9 mouse cellular contexts compared by ENCODE assay signal in the genomic region with DNA sequence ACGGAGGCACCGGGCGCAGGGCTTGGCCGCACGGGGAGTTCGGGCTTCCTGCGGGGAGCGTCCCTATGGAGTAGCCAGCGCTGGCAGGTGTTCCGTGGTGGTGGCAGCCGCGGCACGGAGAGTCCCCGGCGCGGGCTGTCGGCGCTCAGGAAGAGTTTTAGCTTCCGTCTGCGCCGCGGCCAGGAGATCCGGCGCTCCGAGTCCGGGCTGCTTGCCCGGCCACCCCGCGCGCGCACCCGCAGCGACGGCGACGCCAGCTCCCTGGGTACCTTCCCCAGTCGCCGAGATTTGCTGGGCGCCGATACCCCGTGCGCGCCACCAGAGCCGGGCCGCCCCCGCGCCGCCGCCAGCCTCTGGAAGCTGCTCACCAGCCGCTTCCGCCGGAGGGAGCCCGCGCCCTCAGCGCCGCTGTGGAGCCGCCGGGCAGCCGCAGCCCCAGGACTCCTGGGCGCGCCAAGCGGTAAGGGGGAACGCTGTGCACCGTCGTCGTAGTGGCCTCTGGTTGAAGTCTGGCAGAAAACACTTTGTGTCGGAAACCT. TPM values are rescaled to one million over a fixed set of nuclear protein-coding genes. Genes with fewer than 3 reads are reported as not detected.
DNase-seq lines count a peak whose midpoint lies in the region; ATAC-seq and TF ChIP-seq lines count a peak whose summit lies in the region.
"Had no signal": no experiment of that assay in that cellular context is flagged by ENCODE, and none has a peak within 500 bp of the region (broad histone marks: within the 10 kb centered on the region; RNA-seq: fewer than 3 reads in every experiment).

No protein-coding gene starts in this region.

- intact Hi-C loops in left cerebral cortex, postnatal 14 days (cut with DNase I), result no loop called here

- peaks cover 32% of the 10 kb centered on the region for H3K36me3 ChIP-seq in forebrain, embryonic 12.5 days (replicated peaks)
- peaks cover 2% of the 10 kb centered on the region; the same call in 1 of the 2 replicates for H3K36me3 ChIP-seq in hindbrain, embryonic 11.5 days (ENCODE audit: control insufficient read depth, insufficient read depth, low read length)
- peaks cover 20% of the 10 kb centered on the region for H3K36me3 ChIP-seq in midbrain, embryonic 11.5 days (ENCODE audit: control insufficient read depth, insufficient read depth, low read length)
- peaks cover 21% of the 10 kb centered on the region for H3K36me3 ChIP-seq in small intestine, adult 2 months (ENCODE audit: control insufficient read depth, insufficient read depth, low read length)

- peak; percentile 16; the same call in 1 of the 2 replicates for ATAC-seq in forebrain, embryonic 12.5 days (ENCODE audit: low FRiP score)
- peak; percentile 13; the same call in 1 of the 2 replicates for ATAC-seq in hindbrain, embryonic 11.5 days (ENCODE audit: low FRiP score)
- no peak for ATAC-seq in midbrain, embryonic 11.5 days (ENCODE audit: low FRiP score)

- H3K9ac ChIP-seq in forebrain, embryonic 12.5 days, result peak overlapping the region; percentile 51
- H3K9ac ChIP-seq in hindbrain, embryonic 11.5 days (ENCODE audit: low read depth, low read length), result peak overlapping the region; percentile 44; the same call in 1 of the 2 replicates
- H3K9ac ChIP-seq in midbrain, embryonic 11.5 days (ENCODE audit: low read length), result no peak overlapping the region

- H3K27ac ChIP-seq in forebrain, embryonic 12.5 days, result no peak overlapping the region
- no peak overlapping the region for H3K27ac ChIP-seq in hindbrain, embryonic 11.5 days (ENCODE audit: low read depth, low read length)
- no peak overlapping the region for H3K27ac ChIP-seq in midbrain, embryonic 11.5 days (ENCODE audit: low read depth, low read length)
- no peak overlapping the region for H3K27ac ChIP-seq in small intestine, adult 2 months (ENCODE audit: insufficient read depth, low read depth, low read length)
- H3K27ac ChIP-seq: macrophage had no signal

- peak overlapping the region; percentile 43 for H3K4me3 ChIP-seq in forebrain, embryonic 12.5 days (replicated peaks)
- peak overlapping the region; percentile 36 for H3K4me3 ChIP-seq in hindbrain, embryonic 11.5 days (ENCODE audit: low read depth, low read length)
- peak overlapping the region; percentile 32 for H3K4me3 ChIP-seq in midbrain, embryonic 11.5 days (ENCODE audit: low read depth, low read length)
- peak overlapping the region; percentile 68 for H3K4me3 ChIP-seq in small intestine, adult 2 months (ENCODE audit: low read depth, low read length)

- H3K4me2 ChIP-seq in forebrain, embryonic 12.5 days, result peak overlapping the region; percentile 63
- peak overlapping the region; percentile 78 for H3K4me2 ChIP-seq in hindbrain, embryonic 11.5 days (replicated peaks; ENCODE audit: low read depth, low read length)
- peak overlapping the region; percentile 45 for H3K4me2 ChIP-seq in midbrain, embryonic 11.5 days

- peaks cover 39% of the 10 kb centered on the region for H3K4me1 ChIP-seq in forebrain, embryonic 12.5 days
- H3K4me1 ChIP-seq in hindbrain, embryonic 11.5 days (replicated peaks; ENCODE audit: control insufficient read depth, insufficient read depth, low read length), result peaks cover 17% of the 10 kb centered on the region
- peaks cover 22% of the 10 kb centered on the region for H3K4me1 ChIP-seq in midbrain, embryonic 11.5 days (ENCODE audit: control insufficient read depth, insufficient read depth, low read length)
- H3K4me1 ChIP-seq in small intestine, adult 2 months (ENCODE audit: control insufficient read depth, insufficient read depth, insufficient read length, low read length), result peaks cover 22% of the 10 kb centered on the region

- 3% methylated on average over 67 of the region's 67 CpGs for WGBS in forebrain, embryonic 12.5 days
- 1% methylated on average over 66 of the region's 67 CpGs for WGBS in hindbrain, embryonic 11.5 days
- WGBS in midbrain, embryonic 11.5 days, result under 1% methylated on average over 62 of the region's 67 CpGs
- 18% methylated on average over 67 of the region's 67 CpGs for WGBS in small intestine, adult 2 months

- peaks cover 53% of the 10 kb centered on the region for H3K27me3 ChIP-seq in forebrain, embryonic 12.5 days
- H3K27me3 ChIP-seq in hindbrain, embryonic 11.5 days (ENCODE audit: control insufficient read depth, insufficient read depth, low read length), result peaks cover 26% of the 10 kb centered on the region
- H3K27me3 ChIP-seq in midbrain, embryonic 11.5 days (ENCODE audit: control insufficient read depth, insufficient read depth, low read length), result peaks cover 31% of the 10 kb centered on the region
- no peaks in the 10 kb centered on the region for H3K27me3 ChIP-seq in small intestine, adult 2 months (ENCODE audit: control insufficient read depth, insufficient read depth, low read length)

- no peak for TF ChIP-seq CTCF in small intestine, adult 2 months (IDR thresholded peaks at IDR 0.05; ENCODE audit: extremely low read depth, insufficient read length, insufficient replicate concordance, low read depth, low read length)

- no peak for TF ChIP-seq POLR2A in small intestine, adult 2 months (IDR thresholded peaks at IDR 0.05; ENCODE audit: low read depth, low read length)

- H3K9me3 ChIP-seq in forebrain, embryonic 12.5 days, result no peaks in the 10 kb centered on the region
- no peaks in the 10 kb centered on the region for H3K9me3 ChIP-seq in hindbrain, embryonic 11.5 days (ENCODE audit: control insufficient read depth, low read length)
- no peaks in the 10 kb centered on the region for H3K9me3 ChIP-seq in midbrain, embryonic 11.5 days (ENCODE audit: control insufficient read depth, low read length)

- peak; percentile 31 for DNase-seq in urinary bladder, postnatal 25 days (ENCODE audit: low spot score)
- no peak for DNase-seq in urinary bladder, postnatal 10 days (ENCODE audit: low spot score)
- peak; percentile 64 for DNase-seq in hindbrain, embryonic 11.5 days (ENCODE audit: low spot score)
- DNase-seq in left cerebral cortex, postnatal 14 days (ENCODE audit: low spot score in 2 of 2), result peak; percentile 63 to 75
- DNase-seq in midbrain, embryonic 11.5 days (ENCODE audit: low spot score, missing footprints), result peak; percentile 91
- DNase-seq in cerebellum, postnatal 4 days (ENCODE audit: low spot score in 2 of 2), result no peak

RNA-seq across cellular contexts. Expression of gene Agap3, which starts 22.8 kb away (rescaled TPM):
- polyA plus RNA-seq in forebrain, embryonic 12.5 days (2016; fragmentation: Nextera tagmentation; extraction: Ambion mirVana), result 41.1 and 61.2 TPM in 2 replicates
- 38.8 and 50.1 TPM in 2 replicates for polyA plus RNA-seq in hindbrain, embryonic 11.5 days (2014; fragmentation: Nextera tagmentation; extraction: Ambion mirVana)
- total RNA-seq in left cerebral cortex, postnatal 14 days (2021), result 100 to 1,000 TPM; 464 to 465 TPM
- polyA plus RNA-seq in midbrain, embryonic 11.5 days (2014; fragmentation: Nextera tagmentation; extraction: Ambion mirVana), result 43.1 and 57.0 TPM in 2 replicates
- polyA plus RNA-seq in small intestine, adult 2 months (2012; rRNA removed), result 31.4 and 59.4 TPM in 2 replicates

RNA-seq across cellular contexts. Expression of gene Tmub1, which starts 27.1 kb away (rescaled TPM):
- 28.6 and 30.7 TPM in 2 replicates for polyA plus RNA-seq in forebrain, embryonic 12.5 days (2016; fragmentation: Nextera tagmentation; extraction: Ambion mirVana)
- 30.0 and 33.6 TPM in 2 replicates for polyA plus RNA-seq in hindbrain, embryonic 11.5 days (2014; fragmentation: Nextera tagmentation; extraction: Ambion mirVana)
- 10 to 100 TPM; 30.4 to 31.2 TPM for total RNA-seq in left cerebral cortex, postnatal 14 days (2021)
- 30.5 and 32.3 TPM in 2 replicates for polyA plus RNA-seq in midbrain, embryonic 11.5 days (2014; fragmentation: Nextera tagmentation; extraction: Ambion mirVana)
- polyA plus RNA-seq in small intestine, adult 2 months (2012; rRNA removed), result 51.7 and 135 TPM in 2 replicates

RNA-seq across cellular contexts. Expression of gene Fastk, which starts 29.7 kb away (rescaled TPM):
- polyA plus RNA-seq in forebrain, embryonic 12.5 days (2016; fragmentation: Nextera tagmentation; extraction: Ambion mirVana), result 97.1 and 102 TPM in 2 replicates
- polyA plus RNA-seq in hindbrain, embryonic 11.5 days (2014; fragmentation: Nextera tagmentation; extraction: Ambion mirVana), result 86.7 and 88.5 TPM in 2 replicates
- 100 to 1,000 TPM; 110 to 120 TPM for total RNA-seq in left cerebral cortex, postnatal 14 days (2021)
- polyA plus RNA-seq in midbrain, embryonic 11.5 days (2014; fragmentation: Nextera tagmentation; extraction: Ambion mirVana), result 79.3 and 84.6 TPM in 2 replicates
- 159 and 230 TPM in 2 replicates for polyA plus RNA-seq in small intestine, adult 2 months (2012; rRNA removed)

RNA-seq across cellular contexts. Expression of gene Slc4a2, which starts 51.2 kb away (rescaled TPM):
- polyA plus RNA-seq in forebrain, embryonic 12.5 days (2016; fragmentation: Nextera tagmentation; extraction: Ambion mirVana), result 28.9 and 29.8 TPM in 2 replicates
- polyA plus RNA-seq in hindbrain, embryonic 11.5 days (2014; fragmentation: Nextera tagmentation; extraction: Ambion mirVana), result 14.3 and 17.9 TPM in 2 replicates
- total RNA-seq in left cerebral cortex, postnatal 14 days (2021), result 10 to 100 TPM; 26.8 to 31.9 TPM
- polyA plus RNA-seq in midbrain, embryonic 11.5 days (2014; fragmentation: Nextera tagmentation; extraction: Ambion mirVana), result 16.7 and 21.5 TPM in 2 replicates
- polyA plus RNA-seq in small intestine, adult 2 months (2012; rRNA removed), result 51.4 and 90.6 TPM in 2 replicates

RNA-seq across cellular contexts. Expression of gene Cdk5, which starts 51.5 kb away (rescaled TPM):
- polyA plus RNA-seq in forebrain, embryonic 12.5 days (2016; fragmentation: Nextera tagmentation; extraction: Ambion mirVana), result 62.2 and 63.7 TPM in 2 replicates
- 56.3 and 62.4 TPM in 2 replicates for polyA plus RNA-seq in hindbrain, embryonic 11.5 days (2014; fragmentation: Nextera tagmentation; extraction: Ambion mirVana)
- total RNA-seq in left cerebral cortex, postnatal 14 days (2021), result 100 to 1,000 TPM; 138 to 149 TPM
- 52.8 and 58.1 TPM in 2 replicates for polyA plus RNA-seq in midbrain, embryonic 11.5 days (2014; fragmentation: Nextera tagmentation; extraction: Ambion mirVana)
- polyA plus RNA-seq in small intestine, adult 2 months (2012; rRNA removed), result 34.0 and 64.7 TPM in 2 replicates

Comparison
In these comparisons a context has a peak if more than half of its experiments do, and no peak if none do; other contexts are left out.
1. DNase-seq: peak in urinary bladder, postnatal 25 days (single experiment), hindbrain, embryonic 11.5 days (single experiment), left cerebral cortex, postnatal 14 days (2 of 2) and midbrain, embryonic 11.5 days (single experiment); none in urinary bladder, postnatal 10 days (single experiment) and cerebellum, postnatal 4 days (0 of 2).
2. Peak in every context shown above with its lines, with median percentiles within 50 percentile points of each other: H3K4me2 ChIP-seq and H3K4me3 ChIP-seq.